Mouse (Mus musculus): ENCODE measurements around the gene Acap1. TPM values are rescaled to one million over a fixed set of nuclear protein-coding genes. Genes with fewer than 3 reads are reported as not detected.
A peak's percentile ranks its signal among the peaks of the same experiment; 100 is the strongest.

The Acap1 gene
- 9.6 and 14.7 TPM in 2 replicates for total RNA-seq (2012; rRNA removed)

DNA sequence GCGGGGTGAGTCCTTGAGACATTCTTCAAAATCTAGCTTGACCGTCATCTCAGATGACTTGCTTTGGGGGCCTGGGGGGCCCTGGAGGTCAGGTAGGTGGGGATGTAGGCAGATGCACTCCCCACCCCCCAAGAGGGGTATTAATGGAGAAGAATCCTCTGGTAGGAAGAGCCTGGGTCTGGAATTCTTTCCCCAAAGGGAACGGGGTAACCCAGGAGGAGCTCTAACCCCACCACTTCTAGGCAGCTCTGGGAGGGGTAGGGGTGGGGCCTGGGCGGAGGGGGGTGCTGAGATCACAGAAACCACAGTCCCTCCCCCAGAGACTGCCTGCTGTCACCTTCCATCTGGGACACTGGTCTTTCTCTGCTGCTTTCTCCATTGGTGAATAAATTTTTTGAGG is at the start of gene Acap1:
Acap1 (minus strand) TSS at position 249 of the 400 bp plus-strand sequence.
- in situ Hi-C loops (cut with MboI; ENCODE audit: low sequenced_read_pairs in 2 of 2, unreplicated experiment in 2 of 2), result no loop called here
- no peaks in the 10 kb centered on the region for H3K36me3 ChIP-seq (ENCODE audit: control insufficient read depth, insufficient read depth, low read length, poor library complexity, severe bottlenecking)
- H3K4me3 ChIP-seq (ENCODE audit: insufficient read depth in 1 of 2, low read depth in 1 of 2, low read length in 2 of 2, poor library complexity in 1 of 2, severe bottlenecking in 1 of 2), result peak within 1 kb of the TSS in 1 of 2 experiments; percentile 55; a peak in 2 of 4 replicates
- H3K9me3 ChIP-seq (ENCODE audit: control insufficient read depth, insufficient read depth, low read depth, low read length), result no peaks in the 10 kb centered on the region
- H3K27ac ChIP-seq (ENCODE audit: insufficient read depth, low read depth, low read length, poor library complexity, severe bottlenecking), result peak within 1 kb of the TSS; percentile 77; the same call in 1 of the 2 replicates
- peaks cover 10 to 35% of the 10 kb centered on the region in 2 experiments; a peak in 3 of 4 replicates for H3K4me1 ChIP-seq (ENCODE audit: control insufficient read depth in 2 of 2, insufficient read depth in 2 of 2, low read length in 2 of 2, poor library complexity in 1 of 2)
- no peak for DNase-seq (ENCODE audit: low read depth, low spot score)
- TF ChIP-seq HCFC1 (IDR thresholded peaks at IDR 0.05; ENCODE audit: borderline replicate concordance, insufficient read depth, low read length) (no peak), CHD2 (IDR thresholded peaks at IDR 0.05; ENCODE audit: low read depth, low read length) (no peak), MAFK (IDR thresholded peaks at IDR 0.05; ENCODE audit: insufficient read depth, low read depth, low read length) (no peak), ZNF384 (IDR thresholded peaks at IDR 0.05; ENCODE audit: low read depth, low read length) (no peak), ZC3H11A (IDR thresholded peaks at IDR 0.05; ENCODE audit: borderline replicate concordance, low read depth, low read length) (no peak)
- H3K9ac ChIP-seq (ENCODE audit: insufficient read depth, low read depth, low read length, poor library complexity, severe bottlenecking), result peak within 1 kb of the TSS; percentile 67

DNA sequence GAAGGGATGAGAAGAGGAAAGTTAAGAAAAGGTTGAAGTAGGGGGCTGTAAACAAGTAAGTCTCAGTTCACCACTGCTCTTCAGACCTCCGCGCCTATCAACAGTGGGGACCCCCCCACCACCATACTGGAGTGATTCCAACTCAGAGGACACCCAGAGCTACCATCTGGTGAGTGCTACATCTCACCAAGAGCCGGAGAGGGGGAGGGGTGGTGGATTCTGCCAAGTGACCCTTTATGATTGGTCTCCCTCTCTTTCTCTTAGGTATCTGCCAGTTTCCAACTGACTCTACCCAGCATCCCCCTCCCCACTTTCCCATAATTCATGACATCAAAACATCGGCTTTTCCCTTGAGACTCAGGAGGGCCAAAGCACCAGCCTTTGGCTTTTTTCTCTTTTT is 45.6 kb upstream of the Acap1 start:
- H3K27ac ChIP-seq (ENCODE audit: insufficient read depth, low read depth, low read length, poor library complexity, severe bottlenecking), result no peak overlapping the region
- no peak overlapping the region for H3K9ac ChIP-seq (ENCODE audit: insufficient read depth, low read depth, low read length, poor library complexity, severe bottlenecking)
- H3K9me3 ChIP-seq (ENCODE audit: control insufficient read depth, insufficient read depth, low read depth, low read length), result no peaks in the 10 kb centered on the region
- H3K4me1 ChIP-seq (ENCODE audit: control insufficient read depth in 2 of 2, insufficient read depth in 2 of 2, low read length in 2 of 2, poor library complexity in 1 of 2), result peaks cover 0 to 25% of the 10 kb centered on the region in 2 experiments; a peak in 2 of 4 replicates
- in situ Hi-C loops (cut with MboI; ENCODE audit: low sequenced_read_pairs in 2 of 2, unreplicated experiment in 2 of 2), result no loop called here
- no peaks in the 10 kb centered on the region; the same call in 1 of the 2 replicates for H3K36me3 ChIP-seq (ENCODE audit: control insufficient read depth, insufficient read depth, low read length, poor library complexity, severe bottlenecking)
- no peak for DNase-seq (ENCODE audit: low read depth, low spot score)
- TF ChIP-seq HCFC1 (IDR thresholded peaks at IDR 0.05; ENCODE audit: borderline replicate concordance, insufficient read depth, low read length) (no peak), ZC3H11A (IDR thresholded peaks at IDR 0.05; ENCODE audit: borderline replicate concordance, low read depth, low read length) (no peak), CHD2 (IDR thresholded peaks at IDR 0.05; ENCODE audit: low read depth, low read length) (no peak), ZNF384 (IDR thresholded peaks at IDR 0.05; ENCODE audit: low read depth, low read length) (no peak), MAFK (IDR thresholded peaks at IDR 0.05; ENCODE audit: insufficient read depth, low read depth, low read length) (no peak)
- no peak overlapping the region for H3K4me3 ChIP-seq (ENCODE audit: insufficient read depth in 1 of 2, low read depth in 1 of 2, low read length in 2 of 2, poor library complexity in 1 of 2, severe bottlenecking in 1 of 2)

DNA sequence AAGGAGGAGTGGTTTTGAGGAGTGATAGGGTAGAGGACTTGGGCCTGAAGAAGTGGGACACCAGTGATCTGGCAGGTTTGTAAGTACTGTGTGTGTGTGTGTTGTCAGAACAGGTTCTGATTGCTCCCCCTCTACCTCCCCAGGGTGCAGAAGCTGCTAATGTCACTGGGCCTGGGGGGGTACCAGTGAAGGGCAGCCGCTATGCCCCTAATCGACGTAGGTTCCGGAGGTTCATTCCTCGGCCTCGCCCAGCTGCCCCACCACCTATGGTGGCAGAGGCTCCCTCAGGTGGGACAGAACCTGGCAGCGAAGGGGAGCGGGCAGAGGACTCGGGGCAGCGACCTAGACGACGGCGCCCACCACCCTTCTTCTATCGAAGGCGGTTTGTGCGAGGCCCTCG is 44.4 kb upstream of the Acap1 start:
- no peak for DNase-seq (ENCODE audit: low read depth, low spot score)
- Histone ChIP-seq H3K36me3 (ENCODE audit: control insufficient read depth, insufficient read depth, low read length, poor library complexity, severe bottlenecking) (no peaks in the 10 kb centered on the region; the same call in 1 of the 2 replicates), H3K9ac (ENCODE audit: insufficient read depth, low read depth, low read length, poor library complexity, severe bottlenecking) (no peak overlapping the region), H3K4me3 (ENCODE audit: insufficient read depth in 1 of 2, low read depth in 1 of 2, low read length in 2 of 2, poor library complexity in 1 of 2, severe bottlenecking in 1 of 2) (no peak overlapping the region), H3K4me1 (ENCODE audit: control insufficient read depth in 2 of 2, insufficient read depth in 2 of 2, low read length in 2 of 2, poor library complexity in 1 of 2) (peaks cover 0 to 24% of the 10 kb centered on the region in 2 experiments; a peak in 2 of 4 replicates), H3K27ac (ENCODE audit: insufficient read depth, low read depth, low read length, poor library complexity, severe bottlenecking) (no peak overlapping the region), H3K9me3 (ENCODE audit: control insufficient read depth, insufficient read depth, low read depth, low read length) (no peaks in the 10 kb centered on the region)
- in situ Hi-C loops (cut with MboI; ENCODE audit: low sequenced_read_pairs in 2 of 2, unreplicated experiment in 2 of 2), result loop anchor here in 1 of 2 experiments (10.0 kb wide), 1 partner anchor 275 kb away; the partner anchor contains the start of gene Slc16a11
- TF ChIP-seq ZC3H11A (IDR thresholded peaks at IDR 0.05; ENCODE audit: borderline replicate concordance, low read depth, low read length) (no peak), ZNF384 (IDR thresholded peaks at IDR 0.05; ENCODE audit: low read depth, low read length) (no peak), MAFK (IDR thresholded peaks at IDR 0.05; ENCODE audit: insufficient read depth, low read depth, low read length) (no peak), HCFC1 (IDR thresholded peaks at IDR 0.05; ENCODE audit: borderline replicate concordance, insufficient read depth, low read length) (no peak), CHD2 (IDR thresholded peaks at IDR 0.05; ENCODE audit: low read depth, low read length) (no peak)

DNA sequence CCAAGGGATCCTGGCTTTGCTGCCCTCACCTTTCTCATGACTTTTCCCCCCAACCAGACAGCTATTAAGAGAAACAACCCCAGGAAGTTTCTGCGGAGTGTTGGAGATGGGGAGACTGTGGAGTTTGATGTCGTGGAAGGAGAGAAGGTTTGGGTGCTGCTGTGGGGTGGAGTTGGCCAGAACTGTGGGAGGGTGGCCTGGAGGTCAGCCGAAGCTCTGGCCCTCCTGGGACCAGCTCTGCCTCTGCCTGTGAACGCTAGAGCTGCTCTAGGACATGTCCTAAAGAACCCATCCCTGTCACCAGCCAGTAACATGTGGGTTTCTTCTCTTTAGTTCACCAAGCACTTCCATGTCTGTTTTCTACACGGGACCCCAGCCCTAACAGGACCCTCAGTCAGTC is 43.8 kb upstream of the Acap1 start:
- Histone ChIP-seq H3K4me3 (ENCODE audit: insufficient read depth in 1 of 2, low read depth in 1 of 2, low read length in 2 of 2, poor library complexity in 1 of 2, severe bottlenecking in 1 of 2) (no peak overlapping the region), H3K9me3 (ENCODE audit: control insufficient read depth, insufficient read depth, low read depth, low read length) (no peaks in the 10 kb centered on the region), H3K9ac (ENCODE audit: insufficient read depth, low read depth, low read length, poor library complexity, severe bottlenecking) (no peak overlapping the region), H3K27ac (ENCODE audit: insufficient read depth, low read depth, low read length, poor library complexity, severe bottlenecking) (no peak overlapping the region), H3K36me3 (ENCODE audit: control insufficient read depth, insufficient read depth, low read length, poor library complexity, severe bottlenecking) (no peaks in the 10 kb centered on the region), H3K4me1 (ENCODE audit: control insufficient read depth in 2 of 2, insufficient read depth in 2 of 2, low read length in 2 of 2, poor library complexity in 1 of 2) (peaks cover 0 to 24% of the 10 kb centered on the region in 2 experiments; a peak in 2 of 4 replicates)
- in situ Hi-C loops (cut with MboI; ENCODE audit: low sequenced_read_pairs in 2 of 2, unreplicated experiment in 2 of 2), result loop anchor here in 1 of 2 experiments (10.0 kb wide), 1 partner anchor 276 kb away; the partner anchor contains the start of gene Slc16a11
- no peak for DNase-seq (ENCODE audit: low read depth, low spot score)
- TF ChIP-seq MAFK (IDR thresholded peaks at IDR 0.05; ENCODE audit: insufficient read depth, low read depth, low read length), result no peak
- TF ChIP-seq CHD2 (IDR thresholded peaks at IDR 0.05; ENCODE audit: low read depth, low read length), result no peak
- TF ChIP-seq HCFC1 (IDR thresholded peaks at IDR 0.05; ENCODE audit: borderline replicate concordance, insufficient read depth, low read length), result no peak
- no peak for TF ChIP-seq ZNF384 (IDR thresholded peaks at IDR 0.05; ENCODE audit: low read depth, low read length)
- TF ChIP-seq ZC3H11A (IDR thresholded peaks at IDR 0.05; ENCODE audit: borderline replicate concordance, low read depth, low read length), result no peak

Measured in ES-E14 (cell line).